Mouse (Mus musculus) heart, postnatal 25 days (tissue): Measurements from ENCODE around the gene Tas2r129. TPM values are rescaled to one million over a fixed set of nuclear protein-coding genes. Genes with fewer than 3 reads are reported as not detected.
"Not testable (repeated sequence)": the region's sequence is repeated elsewhere in the genome, so short reads cannot be mapped to it uniquely, and the experiment has no call there.

Experiments used
- DNase-seq: peaks from one replicate; pipeline ENCODE4 v3.0.0; 2022; ENCODE audit warnings: low spot score
- intact Hi-C: fragments of 180-260 bp; cut with DNase I; formaldehyde crosslinking; loops from one replicate; pipeline ENCODE4 v1.15.1; 2025
- total RNA-seq, 2 experiments: library from RNA; stranded (reverse); gene quantifications; 2 replicates each; pipeline ENCODE4 v1.2.3; 2021

Tas2r129 gene
- not detected for total RNA-seq

GRCm38 (mm10) chr6:132950802-132951201 is at the start of gene Tas2r129:
TSS of gene Tas2r129 (plus strand) at chr6:132951102.
- intact Hi-C loops: no loop called here
- DNase-seq: no peak

GRCm38 (mm10) chr6:132909351-132909750 is 41.6 kb upstream of the Tas2r129 start, which contains the start of gene Tas2r125:
TSS of gene Tas2r125 (plus strand) at chr6:132909651.
- intact Hi-C loops: no loop called here
- DNase-seq: no peak

GRCm38 (mm10) chr6:132941376-132941775 is 9.5 kb upstream of the Tas2r129 start:
- DNase-seq, intact Hi-C loops: not testable (repeated sequence)

GRCm38 (mm10) chr6:132957819-132958218 is 6.9 kb downstream of the Tas2r129 start, which contains the start of gene Tas2r131:
TSS of gene Tas2r131 (minus strand) at chr6:132957919.
- DNase-seq: no peak
- intact Hi-C loops: no loop called here

GRCm38 (mm10) chr6:132980865-132981264 is 30.0 kb downstream of the Tas2r129 start, which contains the start of gene Tas2r109:
TSS of gene Tas2r109 (minus strand) at chr6:132980965.
- intact Hi-C loops: loop anchor here (10.0 kb wide), 1 partner anchor 176 kb away; the partner anchor contains the start of gene Tas2r117

More at GRCm38 (mm10) chr6:132980865-132981264, 30.0 kb downstream of the Tas2r129 start, which contains the start of gene Tas2r109:
- DNase-seq: no peak

Other genes starting within 250 kb of the Tas2r129 start
- gene Tas2r122, start 239.2 kb upstream of the Tas2r129 start, total RNA-seq: not detected
- gene Tas2r115, start 213.1 kb upstream of the Tas2r129 start, total RNA-seq: not detected
- gene Tas2r124, start 196.4 kb upstream of the Tas2r129 start, total RNA-seq: not detected
- gene Tas2r102, start 189.0 kb upstream of the Tas2r129 start, total RNA-seq: not detected
- not detected for gene Tas2r136, start 172.9 kb upstream of the Tas2r129 start, total RNA-seq
- gene Tas2r117, start 148.3 kb upstream of the Tas2r129 start, total RNA-seq: not detected
- gene Tas2r123, start 104.0 kb upstream of the Tas2r129 start, total RNA-seq: not detected
- gene Tas2r116, start 95.7 kb upstream of the Tas2r129 start, total RNA-seq: not detected
- not detected for gene Tas2r110, start 83.1 kb upstream of the Tas2r129 start, total RNA-seq
- not detected for gene Tas2r113, start 58.1 kb upstream of the Tas2r129 start, total RNA-seq
- not detected for gene Tas2r125, start 41.5 kb upstream of the Tas2r129 start, total RNA-seq
- gene Tas2r131, start 6.8 kb downstream of the Tas2r129 start, total RNA-seq: not detected
- gene Tas2r109, start 29.9 kb downstream of the Tas2r129 start, total RNA-seq: not detected
- not detected for gene Tas2r103, start 86.0 kb downstream of the Tas2r129 start, total RNA-seq
- gene Tas2r140, start 104.7 kb downstream of the Tas2r129 start, total RNA-seq: not detected
- gene Smim10l1, start 153.8 kb downstream of the Tas2r129 start, total RNA-seq: 10 to 100 TPM; 62.0 to 68.1 TPM